9 mouse cellular contexts compared by ENCODE assay signal in the genomic region with DNA sequence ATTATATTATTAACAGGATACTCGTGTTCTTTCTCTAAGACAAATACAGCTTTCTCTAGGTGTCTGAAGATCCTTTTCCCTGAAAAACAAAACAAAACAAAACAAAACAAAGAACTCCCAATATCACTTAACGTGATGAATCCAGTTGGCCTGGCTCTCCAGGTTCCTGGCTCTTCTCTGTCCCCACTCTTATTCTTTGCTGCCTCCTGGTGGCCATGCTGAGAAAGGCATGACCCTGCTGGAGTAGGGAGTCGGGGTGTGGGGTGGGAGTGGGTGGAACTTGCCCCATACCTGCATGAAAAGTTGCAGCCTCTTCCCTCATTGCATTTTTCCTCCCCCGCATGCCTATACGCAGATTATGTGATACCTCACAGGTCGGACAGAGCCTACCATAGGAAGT. TPM values are rescaled to one million over a fixed set of nuclear protein-coding genes. Genes with fewer than 3 reads are reported as not detected.
DNase-seq lines count a peak whose midpoint lies in the region; ATAC-seq lines count a peak whose summit lies in the region.
"Had no signal": no experiment of that assay in that cellular context is flagged by ENCODE, and none has a peak within 500 bp of the region (broad histone marks: within the 10 kb centered on the region; RNA-seq: fewer than 3 reads in every experiment).

No protein-coding gene starts in this region.

- 4% methylated on average over 6 of the region's 6 CpGs for WGBS in intestine, embryonic 16.5 days
- WGBS in limb, embryonic 10.5 days, result 11% methylated on average over 6 of the region's 6 CpGs
- WGBS in neural tube, embryonic 11.5 days, result 7% methylated on average over 6 of the region's 6 CpGs

- no peaks in the 10 kb centered on the region for H3K36me3 ChIP-seq in intestine, embryonic 16.5 days (ENCODE audit: control insufficient read depth, insufficient read depth, low read length)
- no peaks in the 10 kb centered on the region for H3K36me3 ChIP-seq in limb, embryonic 10.5 days
- no peaks in the 10 kb centered on the region for H3K36me3 ChIP-seq in neural tube, embryonic 11.5 days (ENCODE audit: control insufficient read depth, insufficient read depth, low read length)
- H3K36me3 ChIP-seq: embryonic facial prominence, embryonic 15.5 days had no signal

- peaks cover 7% of the 10 kb centered on the region; the same call in 1 of the 2 replicates for H3K4me1 ChIP-seq in intestine, embryonic 16.5 days (ENCODE audit: control insufficient read depth, insufficient read depth, low read length)
- H3K4me1 ChIP-seq in limb, embryonic 10.5 days, result no peaks in the 10 kb centered on the region
- no peaks in the 10 kb centered on the region for H3K4me1 ChIP-seq in neural tube, embryonic 11.5 days (ENCODE audit: control insufficient read depth, insufficient read depth, low read length)
- H3K4me1 ChIP-seq: embryonic facial prominence, embryonic 15.5 days had no signal

- H3K9me3 ChIP-seq in intestine, embryonic 16.5 days (ENCODE audit: control insufficient read depth, low read length), result no peaks in the 10 kb centered on the region
- H3K9me3 ChIP-seq in limb, embryonic 10.5 days (replicated peaks), result no peaks in the 10 kb centered on the region
- no peaks in the 10 kb centered on the region for H3K9me3 ChIP-seq in neural tube, embryonic 11.5 days (ENCODE audit: control insufficient read depth, low read length)
- H3K9me3 ChIP-seq: embryonic facial prominence, embryonic 15.5 days had no signal

- H3K9ac ChIP-seq in intestine, embryonic 16.5 days (ENCODE audit: low read depth, low read length), result no peak overlapping the region
- H3K9ac ChIP-seq in neural tube, embryonic 11.5 days (ENCODE audit: low read length), result no peak overlapping the region
- H3K9ac ChIP-seq: embryonic facial prominence, embryonic 15.5 days had no signal

- H3K4me3 ChIP-seq in intestine, embryonic 16.5 days (ENCODE audit: low read length), result no peak overlapping the region
- no peak overlapping the region for H3K4me3 ChIP-seq in limb, embryonic 10.5 days
- no peak overlapping the region for H3K4me3 ChIP-seq in neural tube, embryonic 11.5 days (ENCODE audit: low read depth, low read length)
- H3K4me3 ChIP-seq: embryonic facial prominence, embryonic 15.5 days had no signal

- ATAC-seq in intestine, embryonic 16.5 days, result peak; percentile 60; the same call in 1 of the 2 replicates
- ATAC-seq in neural tube, embryonic 11.5 days (ENCODE audit: insufficient read depth, low FRiP score, low TSS enrichment), result no peak

- H3K27ac ChIP-seq in intestine, embryonic 16.5 days (ENCODE audit: low read length), result no peak overlapping the region
- no peak overlapping the region for H3K27ac ChIP-seq in limb, embryonic 10.5 days
- H3K27ac ChIP-seq in neural tube, embryonic 11.5 days (ENCODE audit: low read depth, low read length), result no peak overlapping the region
- H3K27ac ChIP-seq: embryonic facial prominence, embryonic 15.5 days had no signal

- H3K4me2 ChIP-seq in intestine, embryonic 16.5 days (ENCODE audit: low read depth, low read length), result 0 out of 2 replicates have a peak overlapping the region, but pooled peaks have one; percentile 25
- H3K4me2 ChIP-seq in neural tube, embryonic 11.5 days (ENCODE audit: low read depth), result no peak overlapping the region
- H3K4me2 ChIP-seq: embryonic facial prominence, embryonic 15.5 days had no signal

- no peaks in the 10 kb centered on the region; the same call in 1 of the 2 replicates for H3K27me3 ChIP-seq in intestine, embryonic 16.5 days (replicated peaks; ENCODE audit: control insufficient read depth, insufficient read depth, low read length)
- peaks cover 10% of the 10 kb centered on the region; the same call in 1 of the 2 replicates for H3K27me3 ChIP-seq in limb, embryonic 10.5 days (ENCODE audit: low read depth, poor library complexity, severe bottlenecking)
- H3K27me3 ChIP-seq in neural tube, embryonic 11.5 days (ENCODE audit: control insufficient read depth, insufficient read depth, low read length), result no peaks in the 10 kb centered on the region

- DNase-seq in 3134 (ENCODE audit: extremely low read depth, insufficient read length, low spot score) (peak; percentile 40), R1 (ENCODE audit: low read depth, low spot score) (peak; percentile 85)
- DNase-seq in cerebellum, postnatal 10 days, result peak; percentile 92 to 94
- peak; percentile 86 for DNase-seq in gastrocnemius, postnatal 10 days
- peak; percentile 80 for DNase-seq in limb, embryonic 10.5 days (ENCODE audit: low spot score)
- peak; percentile 77 for DNase-seq in neural tube, embryonic 11.5 days (ENCODE audit: low spot score)
- peak; percentile 93 for DNase-seq in testis, postnatal 10 days (ENCODE audit: low spot score)

RNA-seq across cellular contexts. Expression of a gene that starts 2.7 kb away (rescaled TPM):
- total RNA-seq in gastrocnemius, postnatal 10 days (2021), result not detected
- 0.07 and 0.15 TPM in 2 replicates for polyA plus RNA-seq in intestine, embryonic 16.5 days (2015; fragmentation: Nextera tagmentation; extraction: Ambion mirVana)
- 0.10 and 0.16 TPM in 2 replicates for polyA plus RNA-seq in limb, embryonic 10.5 days (2016; fragmentation: Nextera tagmentation; extraction: Ambion mirVana)
- polyA plus RNA-seq in neural tube, embryonic 11.5 days (2014; fragmentation: Nextera tagmentation; extraction: Ambion mirVana), result 0.16 and 0.30 TPM in 2 replicates

RNA-seq across cellular contexts. Expression of a gene that starts 10.7 kb away (rescaled TPM):
- total RNA-seq in gastrocnemius, postnatal 10 days (2021), result under 1 TPM in 1 of 2 experiments, not detected in 1; 0.50 TPM
- 0.28 TPM in 1 of 2 replicates, not detected in the other for polyA plus RNA-seq in intestine, embryonic 16.5 days (2015; fragmentation: Nextera tagmentation; extraction: Ambion mirVana)
- polyA plus RNA-seq in limb, embryonic 10.5 days (2016; fragmentation: Nextera tagmentation; extraction: Ambion mirVana), result not detected in 2 replicates
- 0.26 TPM in 1 of 2 replicates, not detected in the other for polyA plus RNA-seq in neural tube, embryonic 11.5 days (2014; fragmentation: Nextera tagmentation; extraction: Ambion mirVana)
- polyA plus RNA-seq: embryonic facial prominence, embryonic 15.5 days had no signal

RNA-seq across cellular contexts. Expression of a gene that starts 14.6 kb away (rescaled TPM):
- 100 to 1,000 TPM in 1 of 2 experiments, 10 to 100 TPM in 1; 90.7 to 110 TPM for total RNA-seq in gastrocnemius, postnatal 10 days (2021)
- polyA plus RNA-seq in intestine, embryonic 16.5 days (2015; fragmentation: Nextera tagmentation; extraction: Ambion mirVana), result 78.7 and 82.6 TPM in 2 replicates
- polyA plus RNA-seq in limb, embryonic 10.5 days (2016; fragmentation: Nextera tagmentation; extraction: Ambion mirVana), result 142 and 144 TPM in 2 replicates
- 118 and 122 TPM in 2 replicates for polyA plus RNA-seq in neural tube, embryonic 11.5 days (2014; fragmentation: Nextera tagmentation; extraction: Ambion mirVana)

RNA-seq across cellular contexts. Expression of a gene that starts 15.3 kb away (rescaled TPM):
- total RNA-seq in gastrocnemius, postnatal 10 days (2021), result 10 to 100 TPM; 16.2 to 16.9 TPM
- polyA plus RNA-seq in intestine, embryonic 16.5 days (2015; fragmentation: Nextera tagmentation; extraction: Ambion mirVana), result 82.0 and 90.2 TPM in 2 replicates
- 112 and 116 TPM in 2 replicates for polyA plus RNA-seq in limb, embryonic 10.5 days (2016; fragmentation: Nextera tagmentation; extraction: Ambion mirVana)
- 94.3 and 103 TPM in 2 replicates for polyA plus RNA-seq in neural tube, embryonic 11.5 days (2014; fragmentation: Nextera tagmentation; extraction: Ambion mirVana)

Comparison
In these comparisons a context has a peak if more than half of its experiments do, and no peak if none do; other contexts are left out.
1. DNase-seq: peak in every context shown above with its lines; median percentile 93 in cerebellum, postnatal 10 days; 93 in testis, postnatal 10 days; 86 in gastrocnemius, postnatal 10 days; 85 in R1; 80 in limb, embryonic 10.5 days; 77 in neural tube, embryonic 11.5 days; 40 in 3134.